Mouse (Mus musculus): Measurements from ENCODE around the gene Pipox.

The Pipox gene

GRCm38 (mm10) chr11:77893787-77894718 lies at the start of gene Pipox:
TSS of gene Pipox (minus strand) at chr11:77894096.
- in situ Hi-C loops (cut with MboI) = no loop called here

- in situ Hi-C loops (cut with MboI) = no loop called here
Observed at GRCm38 (mm10) chr11:77942230-77942629, 48.3 kb upstream of the Pipox start.

GRCm38 (mm10) chr11:77937649-77938410 lies 43.9 kb upstream of the Pipox start:
- in situ Hi-C loops (cut with MboI) = no loop called here

GRCm38 (mm10) chr11:77936846-77937245 lies 43.0 kb upstream of the Pipox start:
- in situ Hi-C loops (cut with MboI) = no loop called here

- in situ Hi-C loops (cut with MboI) = no loop called here
Observed at GRCm38 (mm10) chr11:77934568-77935311, 40.8 kb upstream of the Pipox start.

GRCm38 (mm10) chr11:77934111-77934521 lies 40.2 kb upstream of the Pipox start:
- in situ Hi-C loops (cut with MboI) = no loop called here

- in situ Hi-C loops (cut with MboI) = no loop called here
Observed at GRCm38 (mm10) chr11:77932576-77932975, 38.7 kb upstream of the Pipox start.

- in situ Hi-C loops (cut with MboI) = no loop called here
Observed at GRCm38 (mm10) chr11:77931541-77932433, 37.9 kb upstream of the Pipox start.

GRCm38 (mm10) chr11:77930751-77931540 lies 37.0 kb upstream of the Pipox start, which contains the start of gene Sez6:
TSS of gene Sez6 (plus strand) at chr11:77930800.
- in situ Hi-C loops (cut with MboI) = no loop called here

- in situ Hi-C loops (cut with MboI) = no loop called here
Observed at GRCm38 (mm10) chr11:77927837-77928236, 33.9 kb upstream of the Pipox start.

GRCm38 (mm10) chr11:77926666-77927065 lies 32.8 kb upstream of the Pipox start:
- in situ Hi-C loops (cut with MboI) = no loop called here

GRCm38 (mm10) chr11:77925836-77926657 lies 32.2 kb upstream of the Pipox start:
- in situ Hi-C loops (cut with MboI) = no loop called here

GRCm38 (mm10) chr11:77923285-77923684 lies 29.4 kb upstream of the Pipox start:
- in situ Hi-C loops (cut with MboI) = no loop called here

- in situ Hi-C loops (cut with MboI) = no loop called here
Observed at GRCm38 (mm10) chr11:77917166-77917565, 23.3 kb upstream of the Pipox start.

- in situ Hi-C loops (cut with MboI) = no loop called here
Observed at GRCm38 (mm10) chr11:77916741-77917140, 22.8 kb upstream of the Pipox start.

GRCm38 (mm10) chr11:77914598-77915260 lies 20.8 kb upstream of the Pipox start:
- in situ Hi-C loops (cut with MboI) = no loop called here

GRCm38 (mm10) chr11:77913505-77913904 lies 19.6 kb upstream of the Pipox start:
- in situ Hi-C loops (cut with MboI) = no loop called here

- in situ Hi-C loops (cut with MboI) = no loop called here
Observed at GRCm38 (mm10) chr11:77909776-77910175, 15.9 kb upstream of the Pipox start.

- in situ Hi-C loops (cut with MboI) = no loop called here
Observed at GRCm38 (mm10) chr11:77909376-77909775, 15.5 kb upstream of the Pipox start.

Measured in mature B cell (primary cell).